Mouse (Mus musculus): Measurements from ENCODE around the gene Mfn2. TPM values are rescaled to one million over a fixed set of nuclear protein-coding genes. Genes with fewer than 3 reads are reported as not detected.

Mfn2 gene
- polyA plus RNA-seq, 1 experiment from 2014 or later, result 14.1 TPM

DNA sequence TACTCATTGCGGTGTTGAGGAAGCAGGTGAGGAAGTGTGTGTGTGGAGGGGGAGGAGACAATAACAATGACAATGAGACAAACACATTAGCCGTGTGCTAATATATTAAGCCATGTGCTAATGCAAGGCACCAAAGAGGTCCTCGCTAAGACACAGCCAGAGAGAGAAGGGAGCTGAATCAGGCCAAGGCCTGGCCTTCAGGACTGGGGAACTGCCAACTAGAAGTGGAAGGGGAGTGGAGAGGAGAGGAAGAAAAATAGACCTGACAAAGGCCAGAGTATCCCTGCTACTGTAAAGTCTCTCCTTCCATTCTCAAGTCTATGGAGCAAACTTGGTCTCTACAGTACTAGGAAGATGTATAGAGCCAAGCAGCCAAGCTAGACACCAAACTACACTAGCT, 903 bp downstream of the Mfn2 start:
- peak overlapping the region; percentile 91 for H3K4me2 ChIP-seq (ENCODE audit: low read depth, low read length)
- WGBS (ENCODE audit: insufficient replicate concordance), result 55% methylated on average over 3 of the region's 3 CpGs
- ATAC-seq (no peak), DNase-seq (no peak)
- H3K27ac ChIP-seq (ENCODE audit: low read depth), result peak overlapping the region; percentile 91; the same call in 1 of the 2 replicates
- peaks cover 26% of the 10 kb centered on the region for H3K36me3 ChIP-seq (replicated peaks; ENCODE audit: insufficient read depth, low read length)
- H3K27me3 ChIP-seq (ENCODE audit: insufficient read depth, low read length), result no peaks in the 10 kb centered on the region
- H3K9me3 ChIP-seq (ENCODE audit: low read length), result no peaks in the 10 kb centered on the region
- peaks cover 11% of the 10 kb centered on the region for H3K4me1 ChIP-seq (ENCODE audit: insufficient read depth)
- H3K9ac ChIP-seq (replicated peaks), result peak overlapping the region; percentile 92
- H3K4me3 ChIP-seq (ENCODE audit: low read depth, low read length), result peak overlapping the region; percentile 89
- TF ChIP-seq EP300 (IDR thresholded peaks at IDR 0.05; ENCODE audit: low read depth), result no peak
- TF ChIP-seq CTCF (IDR thresholded peaks at IDR 0.05; ENCODE audit: low read depth), result no peak

DNA sequence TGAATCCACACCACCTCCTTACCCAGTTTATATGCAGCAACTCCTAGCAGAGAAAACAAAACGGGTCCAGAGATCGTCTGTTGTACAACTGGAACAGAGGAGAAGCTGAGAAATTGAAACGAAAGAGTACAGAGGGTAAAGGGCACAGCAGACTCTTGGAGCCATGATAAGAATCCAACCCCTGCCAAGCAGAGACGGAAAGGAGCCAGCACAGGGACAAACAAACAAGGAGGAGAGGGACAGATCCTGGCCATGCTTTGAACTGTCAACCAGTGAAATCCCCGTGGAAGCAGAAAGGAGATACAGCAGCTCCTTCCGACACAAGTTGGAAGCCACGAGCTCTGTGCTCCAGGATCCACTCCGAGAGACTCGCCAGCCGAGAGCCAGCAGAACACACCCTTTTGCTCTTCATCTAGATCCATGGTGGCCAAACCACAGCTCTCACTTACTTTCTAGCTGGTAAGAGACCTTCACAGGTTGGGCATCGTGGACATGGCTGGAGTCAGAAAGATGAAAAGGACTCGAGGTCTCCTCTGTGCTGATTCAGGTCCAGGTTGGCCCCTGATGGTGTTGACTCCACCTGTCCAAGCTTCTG, 1.5 kb downstream of the Mfn2 start:
- peak overlapping the region; percentile 92; the same call in 1 of the 2 replicates for H3K9ac ChIP-seq (replicated peaks)

GRCm38 (mm10) chr4:147900452-147900851, 4.1 kb downstream of the Mfn2 start:
- no peak overlapping the region for H3K4me3 ChIP-seq (ENCODE audit: low read depth, low read length)
- peaks cover 11% of the 10 kb centered on the region for H3K4me1 ChIP-seq (ENCODE audit: insufficient read depth)
- H3K4me2 ChIP-seq (ENCODE audit: low read depth, low read length), result no peak overlapping the region
- TF ChIP-seq CTCF (IDR thresholded peaks at IDR 0.05; ENCODE audit: low read depth) (no peak), EP300 (IDR thresholded peaks at IDR 0.05; ENCODE audit: low read depth) (no peak)
- H3K27ac ChIP-seq (ENCODE audit: low read depth), result no peak overlapping the region
- 84% methylated on average over 7 of the region's 7 CpGs for WGBS (ENCODE audit: insufficient replicate concordance)
- ATAC-seq (no peak), DNase-seq (no peak)
- no peaks in the 10 kb centered on the region for H3K9me3 ChIP-seq (ENCODE audit: low read length)
- no peak overlapping the region for H3K9ac ChIP-seq (replicated peaks)
- H3K36me3 ChIP-seq (replicated peaks; ENCODE audit: insufficient read depth, low read length), result peaks cover 51% of the 10 kb centered on the region
- no peaks in the 10 kb centered on the region for H3K27me3 ChIP-seq (ENCODE audit: insufficient read depth, low read length)

More for the DNA sequence above, 1.5 kb downstream of the Mfn2 start:
- H3K9me3 ChIP-seq (ENCODE audit: low read length), result no peaks in the 10 kb centered on the region
- H3K27ac ChIP-seq (ENCODE audit: low read depth), result no peak overlapping the region
- 77% methylated on average over 12 of the region's 12 CpGs for WGBS (ENCODE audit: insufficient replicate concordance)
- TF ChIP-seq EP300 (IDR thresholded peaks at IDR 0.05; ENCODE audit: low read depth) (no peak), CTCF (IDR thresholded peaks at IDR 0.05; ENCODE audit: low read depth) (no peak)
- ATAC-seq (no peak), DNase-seq (no peak)
- H3K4me3 ChIP-seq (ENCODE audit: low read depth, low read length), result no peak overlapping the region
- no peaks in the 10 kb centered on the region for H3K27me3 ChIP-seq (ENCODE audit: insufficient read depth, low read length)
- peaks cover 11% of the 10 kb centered on the region for H3K4me1 ChIP-seq (ENCODE audit: insufficient read depth)
- peak overlapping the region; percentile 91; the same call in 1 of the 2 replicates for H3K4me2 ChIP-seq (ENCODE audit: low read depth, low read length)
- H3K36me3 ChIP-seq (replicated peaks; ENCODE audit: insufficient read depth, low read length), result peaks cover 28% of the 10 kb centered on the region

DNA sequence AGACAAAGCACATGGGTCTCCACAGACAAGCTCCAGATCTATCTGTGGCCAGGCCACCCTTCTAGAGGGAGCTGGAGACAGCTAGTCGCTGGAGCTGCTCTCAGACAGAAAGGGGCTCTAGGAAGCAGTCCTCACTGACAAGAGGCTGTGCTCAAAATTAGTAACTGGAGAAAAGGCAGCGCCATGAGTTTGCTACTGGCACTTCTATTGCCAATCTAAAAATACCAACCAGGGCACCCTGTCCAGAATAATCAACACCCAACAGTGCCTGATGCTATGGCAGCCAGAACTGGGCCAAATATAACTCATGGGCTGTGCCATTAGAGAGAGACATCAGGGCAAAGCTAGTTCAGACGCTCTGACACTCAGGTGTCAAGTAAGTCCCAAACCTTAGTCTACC, 7.2 kb downstream of the Mfn2 start:
- H3K27ac ChIP-seq (ENCODE audit: low read depth), result no peak overlapping the region
- ATAC-seq (no peak), DNase-seq (no peak)
- H3K27me3 ChIP-seq (ENCODE audit: insufficient read depth, low read length), result no peaks in the 10 kb centered on the region
- peaks cover 58% of the 10 kb centered on the region for H3K36me3 ChIP-seq (replicated peaks; ENCODE audit: insufficient read depth, low read length)
- TF ChIP-seq CTCF (IDR thresholded peaks at IDR 0.05; ENCODE audit: low read depth) (no peak), EP300 (IDR thresholded peaks at IDR 0.05; ENCODE audit: low read depth) (no peak)
- H3K9me3 ChIP-seq (ENCODE audit: low read length), result no peaks in the 10 kb centered on the region
- 90% methylated on average over 3 of the region's 3 CpGs for WGBS (ENCODE audit: insufficient replicate concordance)
- no peak overlapping the region for H3K4me3 ChIP-seq (ENCODE audit: low read depth, low read length)
- no peak overlapping the region for H3K9ac ChIP-seq (replicated peaks)
- no peak overlapping the region for H3K4me2 ChIP-seq (ENCODE audit: low read depth, low read length)
- H3K4me1 ChIP-seq (ENCODE audit: insufficient read depth), result no peaks in the 10 kb centered on the region

DNA sequence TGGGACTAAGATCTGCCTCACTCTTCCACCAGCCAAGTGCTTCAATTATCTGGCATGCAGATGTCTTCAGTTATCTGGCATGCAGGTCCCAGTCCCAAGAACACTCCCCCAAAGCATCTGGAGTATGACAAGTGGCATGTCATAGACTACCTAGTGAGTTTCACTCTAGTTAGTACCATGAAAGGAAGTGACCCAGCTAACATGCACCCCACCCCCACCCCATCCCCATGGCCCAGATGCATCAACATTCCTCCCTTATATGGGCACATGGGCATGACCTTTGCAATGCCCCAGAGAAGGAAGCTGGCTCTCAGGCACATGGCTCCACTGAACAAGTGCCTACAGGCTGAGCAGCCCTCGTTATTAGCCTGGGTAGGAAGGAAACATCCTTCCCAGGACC, 8.1 kb downstream of the Mfn2 start:
- 47% methylated on average over 1 of the region's 1 CpGs for WGBS (ENCODE audit: insufficient replicate concordance)
- Histone ChIP-seq H3K4me2 (ENCODE audit: low read depth, low read length) (no peak overlapping the region), H3K36me3 (replicated peaks; ENCODE audit: insufficient read depth, low read length) (peaks cover 64% of the 10 kb centered on the region), H3K9me3 (ENCODE audit: low read length) (no peaks in the 10 kb centered on the region), H3K4me3 (ENCODE audit: low read depth, low read length) (no peak overlapping the region), H3K9ac (replicated peaks) (no peak overlapping the region), H3K4me1 (ENCODE audit: insufficient read depth) (no peaks in the 10 kb centered on the region), H3K27ac (ENCODE audit: low read depth) (no peak overlapping the region), H3K27me3 (ENCODE audit: insufficient read depth, low read length) (no peaks in the 10 kb centered on the region)
- TF ChIP-seq CTCF (IDR thresholded peaks at IDR 0.05; ENCODE audit: low read depth) (no peak), EP300 (IDR thresholded peaks at IDR 0.05; ENCODE audit: low read depth) (no peak)
- DNase-seq (no peak), ATAC-seq (no peak)

DNA sequence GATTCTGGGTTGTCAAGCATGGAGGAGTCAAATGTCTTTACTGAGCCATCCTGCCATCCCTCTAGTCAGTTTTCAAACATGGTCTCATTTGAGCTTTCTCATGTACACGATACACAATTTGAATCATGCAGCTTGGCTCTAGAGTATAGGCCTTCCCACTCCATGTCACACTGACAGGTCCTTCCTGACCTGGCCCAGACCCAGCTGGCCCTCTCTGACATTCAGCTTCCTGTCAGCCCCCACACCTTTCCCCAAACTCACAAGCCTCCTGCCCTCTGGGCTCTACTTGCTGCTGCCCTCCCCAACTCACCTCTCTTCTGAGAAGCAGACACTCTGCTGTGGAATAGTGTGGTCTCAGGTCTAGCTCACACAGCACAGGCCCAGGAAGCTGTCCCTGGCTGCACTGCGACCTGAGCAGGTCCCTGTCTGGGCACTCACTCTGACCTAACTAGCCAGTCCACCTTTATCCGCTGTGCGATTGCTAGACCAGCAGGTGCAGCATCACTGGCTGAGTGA, 8.6 kb downstream of the Mfn2 start:
- peaks cover 69% of the 10 kb centered on the region for H3K36me3 ChIP-seq (replicated peaks; ENCODE audit: insufficient read depth, low read length)

More for the DNA sequence above, 8.6 kb downstream of the Mfn2 start:
- Histone ChIP-seq H3K9me3 (ENCODE audit: low read length) (no peaks in the 10 kb centered on the region), H3K4me2 (ENCODE audit: low read depth, low read length) (no peak overlapping the region), H3K27ac (ENCODE audit: low read depth) (no peak overlapping the region), H3K4me1 (ENCODE audit: insufficient read depth) (no peaks in the 10 kb centered on the region), H3K27me3 (ENCODE audit: insufficient read depth, low read length) (no peaks in the 10 kb centered on the region), H3K4me3 (ENCODE audit: low read depth, low read length) (no peak overlapping the region), H3K9ac (replicated peaks) (no peak overlapping the region)
- 82% methylated on average over 4 of the region's 4 CpGs for WGBS (ENCODE audit: insufficient replicate concordance)
- ATAC-seq (no peak), DNase-seq (no peak)
- TF ChIP-seq EP300 (IDR thresholded peaks at IDR 0.05; ENCODE audit: low read depth) (no peak), CTCF (IDR thresholded peaks at IDR 0.05; ENCODE audit: low read depth) (no peak)

All from liver, postnatal 0 days (tissue).